Mouse (Mus musculus): ENCODE data around the gene Acr.

DNA sequence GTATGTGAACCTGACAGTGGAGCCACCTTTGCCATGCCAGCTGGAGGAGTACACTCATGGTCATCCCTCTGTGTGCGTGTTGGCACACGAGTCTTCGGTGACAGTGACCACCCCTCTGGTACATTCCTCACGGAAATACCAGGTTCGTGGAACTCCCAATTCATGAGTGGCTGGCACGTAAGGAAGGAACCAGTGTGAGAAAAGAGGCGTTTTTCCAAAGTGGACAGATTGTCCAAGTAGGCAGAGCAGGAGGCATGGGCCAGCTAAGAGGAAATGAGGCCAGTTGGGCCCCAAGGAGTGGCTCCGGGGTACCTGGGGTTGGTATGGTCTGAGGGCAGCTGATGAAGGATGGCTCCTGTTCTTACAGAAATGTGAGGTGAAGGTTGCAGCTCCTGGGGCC lies 42.7 kb upstream of the Acr start:
- TF ChIP-seq CTCF (IDR thresholded peaks at IDR 0.05; ENCODE audit: insufficient read depth, low read depth, low read length) (no peak), POLR2A (IDR thresholded peaks at IDR 0.05; ENCODE audit: insufficient read depth, low read depth, low read length) (no peak)
